Mouse (Mus musculus): ENCODE measurements around the gene Nap1l1. TPM values are rescaled to one million over a fixed set of nuclear protein-coding genes. Genes with fewer than 3 reads are reported as not detected.

Nap1l1 gene
- polyA plus RNA-seq (2017; shearing (Covaris generic)), result 77.6 TPM

GRCm38 (mm10) chr10:111472686-111473510 is at the start of gene Nap1l1:
Nap1l1 (plus strand) TSS chr10:111473223.

GRCm38 (mm10) chr10:111506101-111506925 is 33.3 kb downstream of the Nap1l1 start, which contains the start of gene Phlda1:
Phlda1 (plus strand) TSS chr10:111506286.

Other genes with a start within 250 kb of the Nap1l1 start
- gene Bbs10, start 174.5 kb upstream of the Nap1l1 start, polyA plus RNA-seq (2017; shearing (Covaris generic)), result 1.9 TPM
- gene Phlda1, start 33.1 kb downstream of the Nap1l1 start, polyA plus RNA-seq (2017; shearing (Covaris generic)), result 28.7 TPM

Data from CD4-positive, CD25-positive, alpha-beta regulatory T cell (primary cell).